Mouse (Mus musculus) thymus, adult 2 months (tissue): Measurements from ENCODE around the gene Mfsd4b2. TPM values are rescaled to one million over a fixed set of nuclear protein-coding genes. Genes with fewer than 3 reads are reported as not detected.
"Not testable (repeated sequence)": the region's sequence is repeated elsewhere in the genome, so short reads cannot be mapped to it uniquely, and the experiment has no call there.

Experiments used
- DNase-seq: peaks from one replicate; pipeline ENCODE4 v3.0.0; 2021
- H3K27ac ChIP-seq: fragments of 200-500 bp; 2 replicates; pipeline ENCODE4 v1.5.1; 2012; ENCODE audit warnings: low read length, control low read depth; ENCODE audit not compliant: control insufficient read depth, insufficient read depth
- H3K27me3 ChIP-seq: fragments of 200-500 bp; 2 replicates; pipeline ENCODE4 v1.6.1; 2012; ENCODE audit warnings: mild to moderate bottlenecking, low read length, moderate library complexity, mixed read lengths; ENCODE audit not compliant: control insufficient read depth, insufficient read depth
- H3K36me3 ChIP-seq: fragments of 200-500 bp; 2 replicates; pipeline ENCODE4 v1.6.1; 2012; ENCODE audit warnings: mild to moderate bottlenecking, low read length, moderate library complexity; ENCODE audit not compliant: control insufficient read depth, insufficient read depth
- H3K4me1 ChIP-seq: fragments of 200-500 bp; replicated peaks from 2 replicates; pipeline ENCODE4 v1.6.1; 2012; ENCODE audit warnings: low read length; ENCODE audit not compliant: control insufficient read depth, insufficient read depth
- H3K4me3 ChIP-seq: fragments of 200-500 bp; 2 replicates; pipeline ENCODE4 v1.5.1; 2012; ENCODE audit warnings: mild to moderate bottlenecking, low read length, control low read depth, moderate library complexity; ENCODE audit not compliant: control insufficient read depth, insufficient read depth
- CTCF ChIP-seq: fragments of 200-500 bp; IDR thresholded peaks from 2 replicates; pipeline ENCODE4 v1.5.1; 2012; ENCODE audit warnings: mild to moderate bottlenecking, control low read depth, low read length, moderate library complexity, borderline replicate concordance; ENCODE audit not compliant: control insufficient read depth, poor library complexity, insufficient read depth; ENCODE audit errors: extremely low read depth
- POLR2A ChIP-seq: fragments of 200-500 bp; IDR thresholded peaks from 2 replicates; pipeline ENCODE4 v1.6.1; 2012; ENCODE audit warnings: mild to moderate bottlenecking, low read length, control low read depth, moderate library complexity; ENCODE audit not compliant: control insufficient read depth, poor library complexity, insufficient read depth; ENCODE audit errors: extremely low read depth
- WGBS: fragments of 180-500 bp; shearing (Covaris S2); methylation state at CpG from one replicate; pipeline ENCODE4 v1.1.7; 2018; 5-methylcytosine and 5-hydroxymethylcytosine counted together
- polyA plus RNA-seq: library from polyadenylated mRNA; depleted of rRNA; stranded (reverse); fragments of >200 nt; gene quantifications from 2 replicates; pipeline ENCODE4 v1.2.3, GENCODE M21; 2012

The Mfsd4b2 gene
- polyA plus RNA-seq, 1 experiment, result 0.26 TPM

- H3K4me1 ChIP-seq, result peaks cover 6% of the 10 kb centered on the region; the same call in 1 of the 2 replicates
- H3K27ac ChIP-seq, result no peak overlapping the region
- 36% methylated on average over 4 of the region's 4 CpGs for WGBS
- no peak for TF ChIP-seq POLR2A
- TF ChIP-seq CTCF, result no peak
- H3K36me3 ChIP-seq, result no peaks in the 10 kb centered on the region
- no peak overlapping the region for H3K4me3 ChIP-seq
- no peak for DNase-seq
- H3K27me3 ChIP-seq, result no peaks in the 10 kb centered on the region
These were observed 31.5 kb upstream of the Mfsd4b2 start for GRCm38 (mm10) chr10:39958266-39958665.

DNA sequence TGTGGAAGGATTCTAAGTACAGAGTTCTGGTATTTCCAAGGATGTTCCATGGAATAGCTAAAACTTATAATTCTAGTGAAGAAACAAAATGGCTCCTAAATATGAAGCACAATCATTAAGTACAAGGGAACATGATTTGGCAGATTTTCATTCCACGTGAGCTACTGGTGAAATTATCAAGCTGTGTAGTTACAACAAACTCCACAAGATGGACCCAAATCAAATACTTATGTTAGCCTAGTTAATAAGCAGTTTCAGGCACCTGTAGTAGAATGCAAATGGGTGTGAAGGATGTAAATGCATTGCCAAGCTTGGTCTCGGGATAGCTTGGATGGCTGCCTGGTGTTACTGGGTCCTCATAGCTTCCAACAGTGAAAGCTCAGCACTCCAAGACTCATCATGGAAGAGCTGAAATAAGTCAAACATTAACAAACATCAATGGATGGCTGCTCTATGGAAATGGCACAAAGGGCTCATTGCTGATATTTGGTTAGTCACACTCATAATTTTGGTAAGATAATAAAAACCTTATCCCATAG lies 29.7 kb upstream of the Mfsd4b2 start:
- no peaks in the 10 kb centered on the region for H3K27me3 ChIP-seq
- no peak for DNase-seq
- no peaks in the 10 kb centered on the region for H3K36me3 ChIP-seq
- no peak overlapping the region for H3K4me3 ChIP-seq
- WGBS, result 63% methylated on average over 2 of the region's 2 CpGs
- TF ChIP-seq CTCF, result no peak
- TF ChIP-seq POLR2A, result no peak
- peaks cover 6% of the 10 kb centered on the region; the same call in 1 of the 2 replicates for H3K4me1 ChIP-seq
- no peak overlapping the region for H3K27ac ChIP-seq

DNA sequence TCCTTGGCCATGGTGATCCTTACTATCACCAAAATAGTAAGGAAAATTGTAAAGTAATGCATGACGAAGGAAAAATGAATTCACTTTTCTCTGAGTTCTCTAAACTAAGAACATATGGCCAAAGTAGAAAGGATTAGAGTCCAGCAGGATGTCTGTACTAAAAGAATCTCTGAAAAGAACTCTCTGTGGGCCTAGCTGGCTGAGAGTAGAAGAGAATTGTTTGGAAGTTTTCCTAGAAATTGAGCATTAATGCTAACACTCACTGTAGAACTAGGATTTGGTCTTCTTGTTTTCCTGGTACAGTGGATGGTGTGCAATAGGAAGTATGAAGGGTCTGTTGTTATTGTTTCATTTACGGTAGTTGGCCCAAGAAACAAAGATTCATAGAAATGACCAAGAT lies 28.4 kb upstream of the Mfsd4b2 start:
- no peak for DNase-seq
- Histone ChIP-seq H3K27me3 (no peaks in the 10 kb centered on the region), H3K36me3 (no peaks in the 10 kb centered on the region), H3K27ac (no peak overlapping the region), H3K4me1 (peaks cover 6% of the 10 kb centered on the region; the same call in 1 of the 2 replicates), H3K4me3 (no peak overlapping the region)
- 93% methylated on average over 2 of the region's 2 CpGs for WGBS
- TF ChIP-seq POLR2A, result no peak
- no peak for TF ChIP-seq CTCF

GRCm38 (mm10) chr10:39949377-39949954 lies 22.7 kb upstream of the Mfsd4b2 start:
- no peak for TF ChIP-seq CTCF
- TF ChIP-seq POLR2A, result no peak
- H3K4me1 ChIP-seq, result peaks cover 3% of the 10 kb centered on the region
- no peak for DNase-seq
- H3K27ac ChIP-seq, result no peak overlapping the region
- H3K4me3 ChIP-seq, result no peak overlapping the region
- 98% methylated on average over 2 of the region's 2 CpGs for WGBS
- no peaks in the 10 kb centered on the region for H3K27me3 ChIP-seq
- no peaks in the 10 kb centered on the region for H3K36me3 ChIP-seq

DNA sequence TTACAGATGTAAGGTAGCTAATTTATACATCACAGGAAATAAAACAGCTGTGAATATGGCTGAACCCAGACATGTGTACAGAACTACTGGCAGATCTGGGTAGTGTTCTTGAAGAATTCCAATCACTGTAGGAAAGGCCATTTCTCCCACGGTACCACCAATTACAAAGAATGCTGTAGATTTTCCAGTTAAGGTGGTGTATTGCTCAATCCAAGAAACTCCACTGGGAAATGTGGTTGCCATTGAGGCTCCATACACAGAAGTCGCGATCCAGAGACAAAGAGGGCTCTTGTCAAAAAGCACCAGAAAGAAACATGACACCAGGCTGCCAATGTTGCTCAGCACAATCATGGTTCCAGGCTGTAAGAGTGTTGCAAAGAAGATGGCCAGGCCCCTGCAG lies 20.5 kb upstream of the Mfsd4b2 start:
- not testable (repeated sequence) for H3K4me3 ChIP-seq, H3K4me1 ChIP-seq, H3K36me3 ChIP-seq, DNase-seq, H3K27ac ChIP-seq, H3K27me3 ChIP-seq
- WGBS, result 97% methylated on average over 3 of the region's 3 CpGs

GRCm38 (mm10) chr10:39936553-39936952 lies 9.8 kb upstream of the Mfsd4b2 start:
- DNase-seq, result no peak

GRCm38 (mm10) chr10:39924556-39924955 lies 2.2 kb downstream of the Mfsd4b2 start:
- H3K36me3 ChIP-seq, DNase-seq, H3K27me3 ChIP-seq, H3K4me3 ChIP-seq, H3K27ac ChIP-seq, H3K4me1 ChIP-seq: not testable (repeated sequence)
- WGBS, result 83% methylated on average over 8 of the region's 8 CpGs

More at GRCm38 (mm10) chr10:39936553-39936952, 9.8 kb upstream of the Mfsd4b2 start:
- no peaks in the 10 kb centered on the region for H3K36me3 ChIP-seq
- H3K27me3 ChIP-seq, result no peaks in the 10 kb centered on the region
- no peaks in the 10 kb centered on the region for H3K4me1 ChIP-seq
- H3K4me3 ChIP-seq, result no peak overlapping the region
- 58% methylated on average over 7 of the region's 7 CpGs for WGBS
- H3K27ac ChIP-seq, result no peak overlapping the region
- no peak for TF ChIP-seq POLR2A
- no peak for TF ChIP-seq CTCF
